Mouse (Mus musculus) kidney, embryonic 15.5 days (tissue): ENCODE results near the gene Pgm1. TPM values are rescaled to one million over a fixed set of nuclear protein-coding genes. Genes with fewer than 3 reads are reported as not detected.

Experiments
- ATAC-seq: fragments of 200-750 bp; cut with Nextera tagmentation; replicated peaks from 2 replicates; pipeline ENCODE4 v1.8.0; 2017; ENCODE audit warnings: moderate TSS enrichment; ENCODE audit not compliant: low FRiP score
- H3K27ac ChIP-seq: fragments of 300-500 bp; sonication (generic); 2 replicates; pipeline ENCODE4 v1.5.1; 2015; ENCODE audit warnings: mild to moderate bottlenecking, inconsistent platforms
- H3K27me3 ChIP-seq: fragments of 300-500 bp; sonication (generic); 2 replicates; pipeline ENCODE4 v1.6.1; 2015; ENCODE audit warnings: inconsistent platforms
- H3K36me3 ChIP-seq: fragments of 300-500 bp; sonication (generic); 2 replicates; pipeline ENCODE4 v1.6.1; 2015; ENCODE audit warnings: inconsistent platforms
- H3K4me1 ChIP-seq: fragments of 300-500 bp; sonication (generic); 2 replicates; pipeline ENCODE4 v1.6.1; 2015; ENCODE audit warnings: inconsistent platforms
- H3K4me2 ChIP-seq: fragments of 300-500 bp; sonication (generic); 2 replicates; pipeline ENCODE4 v1.6.1; 2015; ENCODE audit warnings: moderate library complexity, mild to moderate bottlenecking, inconsistent platforms
- H3K4me3 ChIP-seq: fragments of 300-500 bp; sonication (generic); replicated peaks from 2 replicates; pipeline ENCODE4 v1.5.1; 2015; ENCODE audit warnings: mild to moderate bottlenecking, inconsistent platforms
- H3K9ac ChIP-seq: fragments of 300-500 bp; sonication (generic); 2 replicates; pipeline ENCODE4 v1.6.1; 2015; ENCODE audit warnings: mild to moderate bottlenecking, inconsistent platforms
- H3K9me3 ChIP-seq: fragments of 300-500 bp; sonication (generic); replicated peaks from 2 replicates; pipeline ENCODE4 v1.6.1; 2016; ENCODE audit warnings: inconsistent platforms
- WGBS: fragments of 180-500 bp; shearing (Covaris S2); methylation state at CpG from one replicate; pipeline ENCODE4 v1.1.7; 2015; ENCODE audit warnings: mixed read lengths; 5-methylcytosine and 5-hydroxymethylcytosine counted together
- polyA plus RNA-seq: library from polyadenylated mRNA; unstranded; fragments of >200 nt; fragmentation: Nextera tagmentation; extraction: Ambion mirVana; gene quantifications from 2 replicates; pipeline ENCODE4 v1.2.1, GENCODE M21; 2015

Gene Pgm1
- polyA plus RNA-seq, 1 experiment from 2014 or later: 72.0 TPM

- Histone ChIP-seq H3K27me3 (no peaks in the 10 kb centered on the region), H3K9ac (no peak overlapping the region), H3K27ac (no peak overlapping the region), H3K9me3 (no peaks in the 10 kb centered on the region), H3K4me3 (no peak overlapping the region), H3K4me2 (no peak overlapping the region), H3K4me1 (no peaks in the 10 kb centered on the region), H3K36me3 (no peaks in the 10 kb centered on the region)
- WGBS: 59% methylated on average over 16 of the region's 16 CpGs
- no peak for ATAC-seq
These were observed 10.7 kb downstream of the Pgm1 start for GRCm38 (mm10) chr4:99939711-99940505.

- H3K4me1 ChIP-seq: no peaks in the 10 kb centered on the region
- ATAC-seq: no peak
- no peak overlapping the region for H3K4me2 ChIP-seq
- H3K36me3 ChIP-seq: no peaks in the 10 kb centered on the region
- WGBS: 71% methylated on average over 10 of the region's 10 CpGs
- no peak overlapping the region for H3K4me3 ChIP-seq
- no peak overlapping the region for H3K9ac ChIP-seq
- H3K27ac ChIP-seq: no peak overlapping the region
- no peaks in the 10 kb centered on the region for H3K9me3 ChIP-seq
- no peaks in the 10 kb centered on the region for H3K27me3 ChIP-seq
These were observed 12.6 kb downstream of the Pgm1 start for GRCm38 (mm10) chr4:99941655-99942414.

GRCm38 (mm10) chr4:99944606-99945005 lies 15.4 kb downstream of the Pgm1 start:
- Histone ChIP-seq H3K27me3 (no peaks in the 10 kb centered on the region), H3K36me3 (no peaks in the 10 kb centered on the region), H3K4me3 (no peak overlapping the region), H3K9me3 (no peaks in the 10 kb centered on the region), H3K4me2 (no peak overlapping the region), H3K4me1 (no peaks in the 10 kb centered on the region), H3K27ac (no peak overlapping the region), H3K9ac (no peak overlapping the region)
- WGBS: 76% methylated on average over 2 of the region's 2 CpGs
- no peak for ATAC-seq

GRCm38 (mm10) chr4:99945011-99945410 lies 15.8 kb downstream of the Pgm1 start:
- no peak overlapping the region for H3K27ac ChIP-seq
- 90% methylated on average over 7 of the region's 7 CpGs for WGBS
- H3K4me2 ChIP-seq: no peak overlapping the region
- no peaks in the 10 kb centered on the region for H3K27me3 ChIP-seq
- no peaks in the 10 kb centered on the region for H3K9me3 ChIP-seq
- H3K36me3 ChIP-seq: no peaks in the 10 kb centered on the region
- no peaks in the 10 kb centered on the region for H3K4me1 ChIP-seq
- no peak overlapping the region for H3K4me3 ChIP-seq
- no peak for ATAC-seq
- H3K9ac ChIP-seq: no peak overlapping the region

GRCm38 (mm10) chr4:99946516-99946915 lies 17.3 kb downstream of the Pgm1 start:
- Histone ChIP-seq H3K4me2 (no peak overlapping the region), H3K4me3 (no peak overlapping the region), H3K27ac (no peak overlapping the region), H3K27me3 (no peaks in the 10 kb centered on the region), H3K4me1 (no peaks in the 10 kb centered on the region), H3K9me3 (no peaks in the 10 kb centered on the region), H3K36me3 (no peaks in the 10 kb centered on the region), H3K9ac (no peak overlapping the region)
- WGBS: 81% methylated on average over 2 of the region's 2 CpGs
- ATAC-seq: 0 out of 2 replicates have a peak, but pooled peaks have one; percentile 25

- Histone ChIP-seq H3K4me3 (no peak overlapping the region), H3K27me3 (no peaks in the 10 kb centered on the region), H3K36me3 (no peaks in the 10 kb centered on the region), H3K9me3 (no peaks in the 10 kb centered on the region), H3K9ac (no peak overlapping the region), H3K27ac (no peak overlapping the region), H3K4me1 (no peaks in the 10 kb centered on the region), H3K4me2 (no peak overlapping the region)
- WGBS: 55% methylated on average over 1 of the region's 1 CpGs
- no peak for ATAC-seq
These were observed 18.0 kb downstream of the Pgm1 start for GRCm38 (mm10) chr4:99947192-99947591.

GRCm38 (mm10) chr4:99947896-99948295 lies 18.7 kb downstream of the Pgm1 start:
- no peak overlapping the region for H3K27ac ChIP-seq
- no peak overlapping the region for H3K9ac ChIP-seq
- no peaks in the 10 kb centered on the region for H3K9me3 ChIP-seq
- H3K4me3 ChIP-seq: no peak overlapping the region
- 94% methylated on average over 1 of the region's 1 CpGs for WGBS
- H3K4me2 ChIP-seq: no peak overlapping the region
- no peaks in the 10 kb centered on the region for H3K36me3 ChIP-seq
- no peaks in the 10 kb centered on the region for H3K27me3 ChIP-seq
- no peak for ATAC-seq
- no peaks in the 10 kb centered on the region for H3K4me1 ChIP-seq

- no peak overlapping the region for H3K4me2 ChIP-seq
- no peak overlapping the region for H3K4me3 ChIP-seq
- 88% methylated on average over 2 of the region's 2 CpGs for WGBS
- no peaks in the 10 kb centered on the region for H3K36me3 ChIP-seq
- ATAC-seq: 0 out of 2 replicates have a peak, but pooled peaks have one; percentile 29
- H3K27ac ChIP-seq: no peak overlapping the region
- H3K4me1 ChIP-seq: peaks cover 7% of the 10 kb centered on the region; the same call in 1 of the 2 replicates
- H3K9me3 ChIP-seq: no peaks in the 10 kb centered on the region
- no peak overlapping the region for H3K9ac ChIP-seq
- H3K27me3 ChIP-seq: no peaks in the 10 kb centered on the region
These were observed 24.7 kb downstream of the Pgm1 start for GRCm38 (mm10) chr4:99953904-99954303.

- Histone ChIP-seq H3K9ac (no peak overlapping the region), H3K27me3 (no peaks in the 10 kb centered on the region), H3K36me3 (no peaks in the 10 kb centered on the region), H3K4me1 (peaks cover 7% of the 10 kb centered on the region; the same call in 1 of the 2 replicates), H3K27ac (no peak overlapping the region), H3K4me2 (no peak overlapping the region), H3K9me3 (no peaks in the 10 kb centered on the region), H3K4me3 (no peak overlapping the region)
- no peak for ATAC-seq
- WGBS: 58% methylated on average over 10 of the region's 10 CpGs
These were observed 26.2 kb downstream of the Pgm1 start for GRCm38 (mm10) chr4:99955396-99955795.

- H3K27ac ChIP-seq: no peak overlapping the region
- H3K9me3 ChIP-seq: no peaks in the 10 kb centered on the region
- no peak overlapping the region for H3K9ac ChIP-seq
- H3K4me2 ChIP-seq: no peak overlapping the region
- WGBS: 89% methylated on average over 4 of the region's 4 CpGs
- no peak overlapping the region for H3K4me3 ChIP-seq
- no peaks in the 10 kb centered on the region for H3K27me3 ChIP-seq
- peaks cover 7% of the 10 kb centered on the region; the same call in 1 of the 2 replicates for H3K4me1 ChIP-seq
- ATAC-seq: no peak
- no peaks in the 10 kb centered on the region for H3K36me3 ChIP-seq
These were observed 28.0 kb downstream of the Pgm1 start for GRCm38 (mm10) chr4:99957186-99957585.

- WGBS: 78% methylated on average over 7 of the region's 7 CpGs
- Histone ChIP-seq H3K27me3 (no peaks in the 10 kb centered on the region), H3K4me3 (no peak overlapping the region), H3K9me3 (no peaks in the 10 kb centered on the region), H3K4me2 (no peak overlapping the region), H3K36me3 (no peaks in the 10 kb centered on the region), H3K27ac (no peak overlapping the region), H3K4me1 (peaks cover 7% of the 10 kb centered on the region; the same call in 1 of the 2 replicates), H3K9ac (no peak overlapping the region)
- ATAC-seq: no peak
These were observed 29.0 kb downstream of the Pgm1 start for GRCm38 (mm10) chr4:99958084-99958815.

GRCm38 (mm10) chr4:99959308-99959707 lies 30.1 kb downstream of the Pgm1 start:
- Histone ChIP-seq H3K36me3 (peaks cover 7% of the 10 kb centered on the region), H3K4me3 (no peak overlapping the region), H3K9ac (no peak overlapping the region), H3K27ac (no peak overlapping the region), H3K4me1 (peaks cover 7% of the 10 kb centered on the region; the same call in 1 of the 2 replicates), H3K27me3 (no peaks in the 10 kb centered on the region), H3K9me3 (no peaks in the 10 kb centered on the region), H3K4me2 (no peak overlapping the region)
- ATAC-seq: no peak
- 83% methylated on average over 3 of the region's 3 CpGs for WGBS
